Mouse (Mus musculus) heart, embryonic 14.5 days (tissue): ENCODE data around the gene BC052040. TPM values are rescaled to one million over a fixed set of nuclear protein-coding genes. Genes with fewer than 3 reads are reported as not detected.

Experiments used
- ATAC-seq: fragments of 200-750 bp; cut with Nextera tagmentation; 2 replicates; pipeline ENCODE4 v1.8.0; 2017; ENCODE audit warnings: low read depth, moderate TSS enrichment; ENCODE audit not compliant: insufficient number of reproducible peaks, insufficient read depth, low FRiP score
- H3K27ac ChIP-seq, 2 experiments: fragments of 200-500 bp in 1 of 2; fragments of 300-500 bp in 1 of 2; sonication (generic) in 1 of 2; replicated peaks in 1 of 2; 2 replicates each; pipeline ENCODE4 v1.5.1; 2012 to 2014; ENCODE audit warnings: low read depth in 2 of 2, low read length in 2 of 2, control low read depth in 1 of 2, mild to moderate bottlenecking in 1 of 2, mixed read lengths in 1 of 2; ENCODE audit not compliant: control insufficient read depth in 1 of 2, insufficient read depth in 1 of 2
- H3K27me3 ChIP-seq: fragments of 300-500 bp; sonication (generic); 2 replicates; pipeline ENCODE4 v1.6.1; 2014; ENCODE audit warnings: mild to moderate bottlenecking, low read length, control low read depth; ENCODE audit not compliant: control insufficient read depth, insufficient read depth
- H3K36me3 ChIP-seq: fragments of 300-500 bp; sonication (generic); 2 replicates; pipeline ENCODE4 v1.6.1; 2014; ENCODE audit warnings: mild to moderate bottlenecking, control low read depth, low read length, mixed read lengths; ENCODE audit not compliant: control insufficient read depth, insufficient read depth
- H3K4me1 ChIP-seq, 2 experiments: fragments of 200-500 bp in 1 of 2; fragments of 300-500 bp in 1 of 2; sonication (generic) in 1 of 2; 2 replicates each; pipeline ENCODE4 v1.6.1; 2012 to 2014; ENCODE audit warnings: low read length in 2 of 2, control low read depth in 1 of 2, mixed read lengths in 1 of 2; ENCODE audit not compliant: control insufficient read depth in 2 of 2, insufficient read depth in 2 of 2
- H3K4me2 ChIP-seq: fragments of 300-500 bp; sonication (generic); 2 replicates; pipeline ENCODE4 v1.6.1; 2014; ENCODE audit warnings: mild to moderate bottlenecking, low read length
- H3K4me3 ChIP-seq, 2 experiments: fragments of 200-500 bp in 1 of 2; fragments of 300-500 bp in 1 of 2; sonication (generic) in 1 of 2; 2 replicates each; pipeline ENCODE4 v1.5.1; 2012 to 2014; ENCODE audit warnings: low read length in 2 of 2, mild to moderate bottlenecking in 2 of 2, control low read depth in 1 of 2, low read depth in 1 of 2, moderate library complexity in 1 of 2; ENCODE audit not compliant: control insufficient read depth in 1 of 2, insufficient read depth in 1 of 2
- H3K9ac ChIP-seq: fragments of 300-500 bp; sonication (generic); 2 replicates; pipeline ENCODE4 v1.6.1; 2014; ENCODE audit warnings: mild to moderate bottlenecking, low read length
- H3K9me3 ChIP-seq: fragments of 300-500 bp; sonication (generic); 2 replicates; pipeline ENCODE4 v1.6.1; 2016; ENCODE audit warnings: low read length, control low read depth; ENCODE audit not compliant: control insufficient read depth
- WGBS: fragments of 180-500 bp; shearing (Covaris S2); extraction: QIAGEN DNeasy Blood & Tissue Kit; methylation state at CpG from one replicate; pipeline ENCODE4 v1.1.7; 2014; 5-methylcytosine and 5-hydroxymethylcytosine counted together
- polyA plus RNA-seq: library from polyadenylated mRNA; unstranded; fragments of >200 nt; fragmentation: Nextera tagmentation; extraction: Ambion mirVana; gene quantifications from 2 replicates; pipeline ENCODE4 v1.2.1, GENCODE M21; 2014

Gene BC052040
- polyA plus RNA-seq, 1 experiment from 2014 or later: 9.6 TPM

GRCm38 (mm10) chr2:115717535-115717934, 136.0 kb downstream of the BC052040 start:
- H3K27ac ChIP-seq: no peak overlapping the region
- H3K4me3 ChIP-seq: no peak overlapping the region
- H3K4me2 ChIP-seq: no peak overlapping the region
- WGBS: 76% methylated on average over 5 of the region's 5 CpGs
- no peaks in the 10 kb centered on the region for H3K27me3 ChIP-seq
- no peak overlapping the region for H3K9ac ChIP-seq
- H3K36me3 ChIP-seq: no peaks in the 10 kb centered on the region
- ATAC-seq: no peak
- H3K4me1 ChIP-seq: no peaks in the 10 kb centered on the region
- peaks cover 14% of the 10 kb centered on the region; the same call in 1 of the 2 replicates for H3K9me3 ChIP-seq

GRCm38 (mm10) chr2:115717980-115718379, 136.5 kb downstream of the BC052040 start:
- no peak overlapping the region for H3K27ac ChIP-seq
- no peak overlapping the region for H3K9ac ChIP-seq
- ATAC-seq: no peak
- H3K27me3 ChIP-seq: no peaks in the 10 kb centered on the region
- H3K4me3 ChIP-seq: no peak overlapping the region
- peaks cover 14% of the 10 kb centered on the region; the same call in 1 of the 2 replicates for H3K9me3 ChIP-seq
- 84% methylated on average over 3 of the region's 3 CpGs for WGBS
- H3K4me1 ChIP-seq: no peaks in the 10 kb centered on the region
- H3K36me3 ChIP-seq: no peaks in the 10 kb centered on the region
- H3K4me2 ChIP-seq: no peak overlapping the region

- peak overlapping the region in 1 of 2 experiments; percentile 16; a peak in 1 of 4 replicates for H3K27ac ChIP-seq
- H3K9me3 ChIP-seq: peaks cover 14% of the 10 kb centered on the region; the same call in 1 of the 2 replicates
- no peaks in the 10 kb centered on the region for H3K36me3 ChIP-seq
- no peak overlapping the region for H3K4me3 ChIP-seq
- no peak overlapping the region for H3K4me2 ChIP-seq
- 21% methylated on average over 8 of the region's 8 CpGs for WGBS
- H3K9ac ChIP-seq: no peak overlapping the region
- H3K27me3 ChIP-seq: no peaks in the 10 kb centered on the region
- H3K4me1 ChIP-seq: peaks cover 7 to 11% of the 10 kb centered on the region in 2 experiments; a peak in 3 of 4 replicates
- ATAC-seq: no peak
Observed at GRCm38 (mm10) chr2:115723452-115723851, 141.9 kb downstream of the BC052040 start.

GRCm38 (mm10) chr2:115724216-115724615, 142.7 kb downstream of the BC052040 start:
- no peak for ATAC-seq
- peaks cover 14% of the 10 kb centered on the region; the same call in 1 of the 2 replicates for H3K9me3 ChIP-seq
- H3K4me2 ChIP-seq: no peak overlapping the region
- no peaks in the 10 kb centered on the region for H3K36me3 ChIP-seq
- no peak overlapping the region for H3K27ac ChIP-seq
- H3K4me3 ChIP-seq: no peak overlapping the region
- peaks cover 12 to 14% of the 10 kb centered on the region in 2 experiments; a peak in 3 of 4 replicates for H3K4me1 ChIP-seq
- H3K9ac ChIP-seq: no peak overlapping the region
- no peaks in the 10 kb centered on the region for H3K27me3 ChIP-seq
- WGBS: 78% methylated on average over 6 of the region's 6 CpGs

- Histone ChIP-seq H3K9me3 (peaks cover 13% of the 10 kb centered on the region; the same call in 1 of the 2 replicates), H3K4me2 (no peak overlapping the region), H3K4me3 (no peak overlapping the region), H3K9ac (no peak overlapping the region), H3K36me3 (no peaks in the 10 kb centered on the region), H3K4me1 (peaks cover 12 to 14% of the 10 kb centered on the region in 2 experiments; a peak in 3 of 4 replicates), H3K27me3 (no peaks in the 10 kb centered on the region), H3K27ac (no peak overlapping the region)
- 88% methylated on average over 6 of the region's 6 CpGs for WGBS
- no peak for ATAC-seq
Observed at GRCm38 (mm10) chr2:115724726-115725125, 143.2 kb downstream of the BC052040 start.

- Histone ChIP-seq H3K9me3 (peaks cover 5% of the 10 kb centered on the region; the same call in 1 of the 2 replicates), H3K27ac (no peak overlapping the region), H3K4me1 (peaks cover 14 to 15% of the 10 kb centered on the region in 2 experiments; a peak in 3 of 4 replicates), H3K4me3 (no peak overlapping the region), H3K4me2 (no peak overlapping the region), H3K9ac (no peak overlapping the region), H3K27me3 (no peaks in the 10 kb centered on the region), H3K36me3 (no peaks in the 10 kb centered on the region)
- ATAC-seq: no peak
- 89% methylated on average over 6 of the region's 6 CpGs for WGBS
Observed at GRCm38 (mm10) chr2:115725503-115725902, 144.0 kb downstream of the BC052040 start.

GRCm38 (mm10) chr2:115725926-115726325, 144.4 kb downstream of the BC052040 start:
- Histone ChIP-seq H3K4me1 (peaks cover 18 to 19% of the 10 kb centered on the region in 2 experiments), H3K9ac (no peak overlapping the region), H3K27me3 (no peaks in the 10 kb centered on the region), H3K4me3 (no peak overlapping the region), H3K27ac (no peak overlapping the region), H3K36me3 (no peaks in the 10 kb centered on the region), H3K4me2 (no peak overlapping the region), H3K9me3 (peaks cover under 1% of the 10 kb centered on the region; the same call in 1 of the 2 replicates)
- 40% methylated on average over 6 of the region's 6 CpGs for WGBS
- ATAC-seq: no peak

GRCm38 (mm10) chr2:115726806-115727205, 145.3 kb downstream of the BC052040 start:
- no peak overlapping the region for H3K4me2 ChIP-seq
- no peak overlapping the region for H3K9ac ChIP-seq
- no peak overlapping the region for H3K4me3 ChIP-seq
- H3K9me3 ChIP-seq: no peaks in the 10 kb centered on the region
- peaks cover 18 to 27% of the 10 kb centered on the region in 2 experiments for H3K4me1 ChIP-seq
- H3K27me3 ChIP-seq: no peaks in the 10 kb centered on the region
- no peak for ATAC-seq
- no peak overlapping the region for H3K27ac ChIP-seq
- 78% methylated on average over 5 of the region's 5 CpGs for WGBS
- no peaks in the 10 kb centered on the region for H3K36me3 ChIP-seq
